Comparison of ENCODE assay signal across 8 mouse cellular contexts in the genomic region with DNA sequence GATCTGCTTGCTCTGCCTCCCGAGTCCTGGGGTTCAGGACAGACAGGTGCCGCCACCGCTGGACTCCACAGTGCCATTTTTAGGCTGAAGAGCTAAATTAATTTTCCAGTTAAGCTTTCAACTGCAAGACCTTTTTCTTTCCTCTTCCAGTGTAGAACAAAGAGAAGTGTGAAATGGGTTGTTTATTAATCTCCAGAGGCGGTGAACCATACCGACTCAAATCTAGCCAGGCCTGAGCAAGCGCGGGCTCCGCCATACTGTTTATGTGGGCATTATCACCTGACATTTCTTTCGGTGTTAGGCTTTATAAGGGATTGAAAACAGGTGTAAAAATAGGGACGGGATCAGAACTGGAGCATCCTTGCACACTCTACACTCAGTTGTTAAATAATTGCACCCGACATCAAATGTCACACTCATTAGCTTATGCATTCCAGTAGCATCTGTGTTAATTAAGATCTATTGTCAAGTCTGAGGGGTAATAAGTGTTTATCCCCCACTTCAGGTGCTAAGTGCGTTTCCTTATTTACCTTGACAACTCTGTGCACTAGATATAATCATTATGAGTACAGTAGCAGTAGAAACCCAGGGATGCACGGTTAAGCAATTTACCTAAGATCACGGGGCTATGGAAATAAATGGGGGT. TPM values are rescaled to one million over a fixed set of nuclear protein-coding genes. Genes with fewer than 3 reads are reported as not detected.
DNase-seq lines count a peak whose midpoint lies in the region; ATAC-seq and TF ChIP-seq lines count a peak whose summit lies in the region.

No protein-coding gene starts in this region.

- no peaks in the 10 kb centered on the region for H3K9me3 ChIP-seq in forebrain, embryonic 13.5 days (replicated peaks)
- no peaks in the 10 kb centered on the region for H3K9me3 ChIP-seq in neural tube, embryonic 15.5 days (replicated peaks)

- no peaks in the 10 kb centered on the region for H3K27me3 ChIP-seq in forebrain, embryonic 13.5 days
- no peaks in the 10 kb centered on the region for H3K27me3 ChIP-seq in neural tube, embryonic 15.5 days (replicated peaks)

- WGBS in lung, adult 2 months, result 58% methylated on average over 14 of the region's 14 CpGs
- 61% methylated on average over 14 of the region's 14 CpGs for WGBS in forebrain, embryonic 13.5 days
- 44% methylated on average over 14 of the region's 14 CpGs for WGBS in neural tube, embryonic 15.5 days

- H3K27ac ChIP-seq in forebrain, embryonic 13.5 days, result no peak overlapping the region; the same call in 1 of the 2 replicates
- peak overlapping the region; percentile 97; the same call in 1 of the 2 replicates for H3K27ac ChIP-seq in neural tube, embryonic 15.5 days (replicated peaks)

- no peak for TF ChIP-seq POLR2A in lung, adult 2 months (IDR thresholded peaks at IDR 0.05; ENCODE audit: borderline replicate concordance, extremely low read depth, low read depth, low read length)

- peak overlapping the region; percentile 85 for H3K4me2 ChIP-seq in forebrain, embryonic 13.5 days
- peak overlapping the region; percentile 72 for H3K4me2 ChIP-seq in neural tube, embryonic 15.5 days

- no peak for DNase-seq in lung, adult 2 months
- DNase-seq in lung, adult 18-20 months, result no peak
- peak; percentile 68 to 71 for DNase-seq in kidney, postnatal 25 days
- no peak for DNase-seq in adrenal gland, postnatal 25 days
- DNase-seq in embryo, embryonic 10 days (ENCODE audit: low spot score), result no peak

- peaks cover 33% of the 10 kb centered on the region for H3K4me1 ChIP-seq in lung, adult 2 months (ENCODE audit: control insufficient read depth, insufficient read depth, low read length)
- H3K4me1 ChIP-seq in forebrain, embryonic 13.5 days, result peaks cover 30% of the 10 kb centered on the region
- H3K4me1 ChIP-seq in neural tube, embryonic 15.5 days, result peaks cover 48% of the 10 kb centered on the region

- H3K9ac ChIP-seq in forebrain, embryonic 13.5 days, result peak overlapping the region; percentile 93
- peak overlapping the region; percentile 93 for H3K9ac ChIP-seq in neural tube, embryonic 15.5 days (replicated peaks)

- no peak for ATAC-seq in forebrain, embryonic 13.5 days
- ATAC-seq in neural tube, embryonic 15.5 days (ENCODE audit: low FRiP score), result no peak
- no peak for ATAC-seq in frontal cortex, adult (ENCODE audit: low TSS enrichment)

- H3K36me3 ChIP-seq in forebrain, embryonic 13.5 days (ENCODE audit: poor library complexity, severe bottlenecking), result no peaks in the 10 kb centered on the region
- H3K36me3 ChIP-seq in neural tube, embryonic 15.5 days, result no peaks in the 10 kb centered on the region

- peak overlapping the region; percentile 58 for H3K4me3 ChIP-seq in lung, adult 2 months (replicated peaks; ENCODE audit: extremely low read depth, low read depth, low read length)
- H3K4me3 ChIP-seq in forebrain, embryonic 13.5 days, result peak overlapping the region; percentile 94
- peak overlapping the region; percentile 93 for H3K4me3 ChIP-seq in neural tube, embryonic 15.5 days (replicated peaks)

- TF ChIP-seq CTCF in lung, adult 2 months (IDR thresholded peaks at IDR 0.05; ENCODE audit: insufficient read depth, low read length), result no peak

RNA-seq across cellular contexts. Expression of gene Rab21, which starts 1.6 kb away (rescaled TPM):
- 25.4 and 27.9 TPM in 2 replicates for polyA plus RNA-seq in lung, adult 2 months (2012; rRNA removed)
- 5.7 and 5.8 TPM in 2 replicates for polyA plus RNA-seq in forebrain, embryonic 13.5 days (2015; fragmentation: Nextera tagmentation; extraction: Ambion mirVana)
- 7.0 and 9.6 TPM in 2 replicates for polyA plus RNA-seq in neural tube, embryonic 15.5 days (2015; fragmentation: Nextera tagmentation; extraction: Ambion mirVana)
- 55.3 and 65.2 TPM in 2 replicates for total RNA-seq in adrenal gland, postnatal 25 days (2021)

RNA-seq across cellular contexts. Expression of gene Tmem19, which starts 48.5 kb away (rescaled TPM):
- 10.1 and 18.3 TPM in 2 replicates for polyA plus RNA-seq in lung, adult 2 months (2012; rRNA removed)
- polyA plus RNA-seq in forebrain, embryonic 13.5 days (2015; fragmentation: Nextera tagmentation; extraction: Ambion mirVana), result 34.1 and 35.0 TPM in 2 replicates
- 31.6 and 32.0 TPM in 2 replicates for polyA plus RNA-seq in neural tube, embryonic 15.5 days (2015; fragmentation: Nextera tagmentation; extraction: Ambion mirVana)
- 36.4 and 36.5 TPM in 2 replicates for total RNA-seq in adrenal gland, postnatal 25 days (2021)

Comparison
In these comparisons a context has a peak if more than half of its experiments do, and no peak if none do; other contexts are left out.
1. DNase-seq: peak in kidney, postnatal 25 days (2 of 2); none in lung, adult 2 months (single experiment), lung, adult 18-20 months (0 of 2), adrenal gland, postnatal 25 days (single experiment) and embryo, embryonic 10 days (single experiment).
2. Peak in every context shown above with its lines, with median percentiles within 50 percentile points of each other: H3K4me3 ChIP-seq.